Mouse (Mus musculus) mature B cell (primary cell): ENCODE measurements around the gene Ak8.

Source experiments
- in situ Hi-C: fragments of 300-500 bp; cut with MboI; formaldehyde crosslinking; loops from 2 replicates; pipeline ENCODE4 v1.14.3; 2019

Ak8 gene

GRCm38 (mm10) chr2:28737112-28737511 is 37.1 kb downstream of the Ak8 start:
- in situ Hi-C loops = no loop called here

GRCm38 (mm10) chr2:28740159-28740558 is 40.2 kb downstream of the Ak8 start:
- in situ Hi-C loops = no loop called here

GRCm38 (mm10) chr2:28742701-28743100 is 42.7 kb downstream of the Ak8 start:
- in situ Hi-C loops = no loop called here

- in situ Hi-C loops = no loop called here
Measured at GRCm38 (mm10) chr2:28746682-28747332, 46.8 kb downstream of the Ak8 start.

GRCm38 (mm10) chr2:28747705-28748104 is 47.7 kb downstream of the Ak8 start:
- in situ Hi-C loops = no loop called here

GRCm38 (mm10) chr2:28751186-28751585 is 51.2 kb downstream of the Ak8 start:
- in situ Hi-C loops = loop anchor here (10.0 kb wide), 1 partner anchor 304 kb away; the partner anchor contains the start of gene Cfap77

GRCm38 (mm10) chr2:28751658-28752057 is 51.7 kb downstream of the Ak8 start:
- in situ Hi-C loops = loop anchor here (10.0 kb wide), 1 partner anchor 303 kb away; the partner anchor contains the start of gene Cfap77

- in situ Hi-C loops = loop anchor here (10.0 kb wide), 1 partner anchor 302 kb away; the partner anchor contains the start of gene Cfap77
Measured at GRCm38 (mm10) chr2:28752388-28752787, 52.4 kb downstream of the Ak8 start.

GRCm38 (mm10) chr2:28755451-28755850 is 55.5 kb downstream of the Ak8 start:
- in situ Hi-C loops = loop anchor here (10.0 kb wide), 1 partner anchor 299 kb away; the partner anchor contains the start of gene Cfap77

- in situ Hi-C loops = loop anchor here (10.0 kb wide), 1 partner anchor 299 kb away; the partner anchor contains the start of gene Cfap77
Measured at GRCm38 (mm10) chr2:28756201-28756600, 56.2 kb downstream of the Ak8 start.

GRCm38 (mm10) chr2:28759441-28759840 is 59.5 kb downstream of the Ak8 start:
- in situ Hi-C loops = loop anchor here (10.0 kb wide), 1 partner anchor 295 kb away; the partner anchor contains the start of gene Cfap77

GRCm38 (mm10) chr2:28766590-28766989 is 66.6 kb downstream of the Ak8 start:
- in situ Hi-C loops = no loop called here

GRCm38 (mm10) chr2:28767041-28767440 is 67.1 kb downstream of the Ak8 start:
- in situ Hi-C loops = no loop called here

- in situ Hi-C loops = no loop called here
Measured at GRCm38 (mm10) chr2:28770697-28771096, 70.7 kb downstream of the Ak8 start.

GRCm38 (mm10) chr2:28774073-28774472 is 74.1 kb downstream of the Ak8 start:
- in situ Hi-C loops = no loop called here

- in situ Hi-C loops = no loop called here
Measured at GRCm38 (mm10) chr2:28776728-28777127, 76.8 kb downstream of the Ak8 start.

GRCm38 (mm10) chr2:28780001-28780782 is 80.2 kb downstream of the Ak8 start:
- in situ Hi-C loops = no loop called here

- in situ Hi-C loops = no loop called here
Measured at GRCm38 (mm10) chr2:28781310-28781709, 81.3 kb downstream of the Ak8 start.

- in situ Hi-C loops = no loop called here
Measured at GRCm38 (mm10) chr2:28786355-28787066, 86.5 kb downstream of the Ak8 start.

GRCm38 (mm10) chr2:28787067-28787619 is 87.2 kb downstream of the Ak8 start:
- in situ Hi-C loops = no loop called here

- in situ Hi-C loops = no loop called here
Measured at GRCm38 (mm10) chr2:28792931-28793610, 93.1 kb downstream of the Ak8 start.
